8 mouse cellular contexts compared by ENCODE assay signal in the genomic region with DNA sequence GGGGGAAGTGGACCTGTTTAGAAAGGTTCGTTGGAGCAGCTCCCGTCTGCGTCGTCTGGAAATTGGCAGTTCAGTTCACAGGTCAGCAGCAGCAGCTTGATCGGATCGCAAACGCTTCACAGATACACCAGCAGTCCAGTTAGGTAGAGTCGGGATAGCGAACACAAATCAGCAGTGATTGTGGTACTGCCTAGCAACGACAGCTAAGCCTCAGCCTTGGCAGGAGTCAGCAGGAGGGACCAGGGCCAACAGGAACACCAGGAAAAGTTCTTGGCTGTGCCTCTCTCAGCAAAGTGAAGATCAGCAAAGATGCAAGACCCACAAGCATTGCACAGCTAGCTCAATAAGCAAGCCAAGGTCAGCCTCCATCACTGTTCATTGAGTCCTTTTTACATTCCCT.
DNase-seq lines count a peak whose midpoint lies in the region; ATAC-seq and TF ChIP-seq lines count a peak whose summit lies in the region.

No protein-coding gene starts in this region.

- H3K4me2 ChIP-seq in kidney, postnatal 0 days (ENCODE audit: low read length) = no peak overlapping the region

- H3K27ac ChIP-seq in cerebellum, adult 2 months (ENCODE audit: insufficient read depth, low read length) = no peak overlapping the region
- peak overlapping the region; percentile 76 for H3K27ac ChIP-seq in kidney, postnatal 0 days

- TF ChIP-seq POLR2A in cerebellum, adult 2 months (IDR thresholded peaks at IDR 0.05; ENCODE audit: borderline replicate concordance, insufficient read depth, low read length) = no peak
- no peak for TF ChIP-seq POLR2A in lung, adult 2 months (IDR thresholded peaks at IDR 0.05; ENCODE audit: borderline replicate concordance, extremely low read depth, low read depth, low read length)

- no peak overlapping the region for H3K4me3 ChIP-seq in cerebellum, adult 2 months (replicated peaks; ENCODE audit: insufficient read depth, low read depth, low read length)
- no peak overlapping the region for H3K4me3 ChIP-seq in kidney, postnatal 0 days (replicated peaks; ENCODE audit: low read depth, low read length)
- H3K4me3 ChIP-seq in lung, adult 2 months (replicated peaks; ENCODE audit: extremely low read depth, low read depth, low read length) = no peak overlapping the region

- H3K27me3 ChIP-seq in cerebellum, adult 2 months (ENCODE audit: control insufficient read depth, insufficient read depth, low read length) = no peaks in the 10 kb centered on the region
- H3K27me3 ChIP-seq in kidney, postnatal 0 days (ENCODE audit: insufficient read depth, low read length) = no peaks in the 10 kb centered on the region

- H3K36me3 ChIP-seq in kidney, postnatal 0 days (ENCODE audit: insufficient read depth, low read length) = peaks cover 3% of the 10 kb centered on the region; the same call in 1 of the 2 replicates

- ATAC-seq in kidney, postnatal 0 days (replicated peaks; ENCODE audit: low FRiP score, low read depth) = no peak

- DNase-seq in cerebellum, adult 2 months = peak; percentile 15 to 20
- DNase-seq in cerebellum, adult 8-10 months = no peak
- DNase-seq in urinary bladder, postnatal 14 days (ENCODE audit: low spot score) = peak; percentile 77
- DNase-seq in urinary bladder, adult 2 months (ENCODE audit: low spot score) = no peak
- no peak for DNase-seq in kidney, postnatal 0 days (ENCODE audit: low spot score)
- peak; percentile 44 for DNase-seq in lung, adult 2 months
- DNase-seq in testis, postnatal 14 days (ENCODE audit: low spot score) = peak; percentile 47
- no peak for DNase-seq in MN1 (ENCODE audit: low spot score)

- WGBS in cerebellum, adult 2 months = 19% methylated on average over 10 of the region's 10 CpGs
- WGBS in kidney, postnatal 0 days = 53% methylated on average over 10 of the region's 10 CpGs
- 41% methylated on average over 10 of the region's 10 CpGs for WGBS in lung, adult 2 months

- no peaks in the 10 kb centered on the region for H3K9me3 ChIP-seq in kidney, postnatal 0 days (replicated peaks; ENCODE audit: low read length)

- no peaks in the 10 kb centered on the region; the same call in 1 of the 2 replicates for H3K4me1 ChIP-seq in cerebellum, adult 2 months (ENCODE audit: control insufficient read depth, insufficient read depth, low read length)
- H3K4me1 ChIP-seq in kidney, postnatal 0 days (replicated peaks; ENCODE audit: insufficient read depth, low read length) = no peaks in the 10 kb centered on the region; the same call in 1 of the 2 replicates
- H3K4me1 ChIP-seq in lung, adult 2 months (ENCODE audit: control insufficient read depth, insufficient read depth, low read length) = peaks cover 27% of the 10 kb centered on the region

- no peak for TF ChIP-seq CTCF in cerebellum, adult 2 months (IDR thresholded peaks at IDR 0.05; ENCODE audit: borderline replicate concordance, insufficient read depth, low read depth, low read length)
- no peak for TF ChIP-seq CTCF in kidney, postnatal 0 days (IDR thresholded peaks at IDR 0.05; ENCODE audit: low read depth)
- no peak for TF ChIP-seq CTCF in lung, adult 2 months (IDR thresholded peaks at IDR 0.05; ENCODE audit: insufficient read depth, low read length)

- no peak overlapping the region for H3K9ac ChIP-seq in kidney, postnatal 0 days (ENCODE audit: low read depth, low read length)

Comparison
In these comparisons a context has a peak if more than half of its experiments do, and no peak if none do; other contexts are left out.
1. DNase-seq: peak in cerebellum, adult 2 months (2 of 2), urinary bladder, postnatal 14 days (single experiment), lung, adult 2 months (single experiment) and testis, postnatal 14 days (single experiment); none in cerebellum, adult 8-10 months (single experiment), urinary bladder, adult 2 months (single experiment), kidney, postnatal 0 days (single experiment) and MN1 (single experiment).